Mouse (Mus musculus): ENCODE data around the gene Taok3. TPM values are rescaled to one million over a fixed set of nuclear protein-coding genes. Genes with fewer than 3 reads are reported as not detected.

Gene Taok3
- polyA plus RNA-seq, 1 experiment = 7.7 TPM

DNA sequence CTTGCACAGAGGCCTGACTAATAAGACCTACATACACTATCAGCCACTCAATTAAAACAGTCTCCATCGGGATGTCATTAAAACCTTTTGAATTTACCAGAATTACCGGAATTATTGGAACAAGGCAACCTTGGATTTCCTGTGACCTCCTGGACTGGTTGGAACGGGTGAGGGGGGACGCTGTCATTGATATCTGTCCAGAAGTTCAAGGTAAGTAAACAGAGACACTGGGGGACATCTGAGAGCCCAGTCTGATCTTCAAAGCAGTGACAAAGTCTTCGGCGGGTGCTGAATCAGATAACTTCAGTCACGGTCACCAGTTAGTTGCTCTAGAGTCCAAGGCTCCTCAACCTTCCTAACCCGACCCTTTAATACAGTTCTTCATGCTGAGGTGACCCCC is 175.1 kb downstream of the Taok3 start:
- Histone ChIP-seq H3K36me3 (ENCODE audit: control insufficient read depth, insufficient read depth) (no peaks in the 10 kb centered on the region), H3K4me2 (ENCODE audit: low read depth) (no peak overlapping the region), H3K4me3 (no peak overlapping the region), H3K27me3 (ENCODE audit: control insufficient read depth, insufficient read depth, insufficient read length) (no peaks in the 10 kb centered on the region), H3K79me2 (ENCODE audit: control insufficient read depth, insufficient read depth) (no peaks in the 10 kb centered on the region), H3ac (ENCODE audit: control insufficient read depth, insufficient read length) (no peak overlapping the region)
- TF ChIP-seq TCF3 (IDR thresholded peaks at IDR 0.05; ENCODE audit: insufficient read length, low read depth) = no peak
- TF ChIP-seq MAX (IDR thresholded peaks at IDR 0.05; ENCODE audit: low read depth) = no peak
- no peak for TF ChIP-seq SRF (IDR thresholded peaks at IDR 0.05; ENCODE audit: control insufficient read depth, insufficient read length, low read depth)
- no peak for TF ChIP-seq TCF12 (IDR thresholded peaks at IDR 0.05; ENCODE audit: insufficient read depth, poor library complexity, severe bottlenecking)
- no peak for TF ChIP-seq POLR2A (IDR thresholded peaks at IDR 0.05; ENCODE audit: insufficient read length, low read depth)
- TF ChIP-seq MYOD1 (IDR thresholded peaks at IDR 0.05; ENCODE audit: control insufficient read depth in 1 of 3, insufficient read length in 2 of 3, low read depth in 2 of 3) = no peak
- TF ChIP-seq POLR2AphosphoS2 (IDR thresholded peaks at IDR 0.05; ENCODE audit: insufficient read length, low read depth) = no peak
- TF ChIP-seq USF1 (IDR thresholded peaks at IDR 0.05; ENCODE audit: low read depth) = no peak
- TF ChIP-seq REST (IDR thresholded peaks at IDR 0.05; ENCODE audit: insufficient read depth, insufficient read length) = no peak
- TF ChIP-seq MYOG (IDR thresholded peaks at IDR 0.05; ENCODE audit: control insufficient read depth in 1 of 3, insufficient read depth in 1 of 3, insufficient read length in 2 of 3, low read depth in 2 of 3) = no peak
- TF ChIP-seq E2F4 (IDR thresholded peaks at IDR 0.05; ENCODE audit: insufficient read depth) = no peak
- no peak for TF ChIP-seq CEBPB (IDR thresholded peaks at IDR 0.05; ENCODE audit: insufficient read depth, poor library complexity, severe bottlenecking)

- Histone ChIP-seq H3K36me3 (ENCODE audit: control insufficient read depth, insufficient read depth) (no peaks in the 10 kb centered on the region), H3K4me2 (ENCODE audit: low read depth) (no peak overlapping the region), H3ac (ENCODE audit: control insufficient read depth, insufficient read length) (no peak overlapping the region), H3K4me3 (no peak overlapping the region), H3K27me3 (ENCODE audit: control insufficient read depth, insufficient read depth, insufficient read length) (no peaks in the 10 kb centered on the region), H3K79me2 (ENCODE audit: control insufficient read depth, insufficient read depth) (no peaks in the 10 kb centered on the region)
- TF ChIP-seq POLR2A (IDR thresholded peaks at IDR 0.05; ENCODE audit: insufficient read length, low read depth) (no peak), MYOD1 (IDR thresholded peaks at IDR 0.05; ENCODE audit: control insufficient read depth in 1 of 3, insufficient read length in 2 of 3, low read depth in 2 of 3) (no peak), CEBPB (IDR thresholded peaks at IDR 0.05; ENCODE audit: insufficient read depth, poor library complexity, severe bottlenecking) (no peak), E2F4 (IDR thresholded peaks at IDR 0.05; ENCODE audit: insufficient read depth) (no peak), MYOG (IDR thresholded peaks at IDR 0.05; ENCODE audit: control insufficient read depth in 1 of 3, insufficient read depth in 1 of 3, insufficient read length in 2 of 3, low read depth in 2 of 3) (no peak), SRF (IDR thresholded peaks at IDR 0.05; ENCODE audit: control insufficient read depth, insufficient read length, low read depth) (no peak), MAX (IDR thresholded peaks at IDR 0.05; ENCODE audit: low read depth) (no peak), USF1 (IDR thresholded peaks at IDR 0.05; ENCODE audit: low read depth) (no peak), REST (IDR thresholded peaks at IDR 0.05; ENCODE audit: insufficient read depth, insufficient read length) (no peak), TCF12 (IDR thresholded peaks at IDR 0.05; ENCODE audit: insufficient read depth, poor library complexity, severe bottlenecking) (no peak), POLR2AphosphoS2 (IDR thresholded peaks at IDR 0.05; ENCODE audit: insufficient read length, low read depth) (no peak), TCF3 (IDR thresholded peaks at IDR 0.05; ENCODE audit: insufficient read length, low read depth) (no peak)
These were observed 183.0 kb downstream of the Taok3 start for GRCm38 (mm10) chr5:117302899-117303298.

DNA sequence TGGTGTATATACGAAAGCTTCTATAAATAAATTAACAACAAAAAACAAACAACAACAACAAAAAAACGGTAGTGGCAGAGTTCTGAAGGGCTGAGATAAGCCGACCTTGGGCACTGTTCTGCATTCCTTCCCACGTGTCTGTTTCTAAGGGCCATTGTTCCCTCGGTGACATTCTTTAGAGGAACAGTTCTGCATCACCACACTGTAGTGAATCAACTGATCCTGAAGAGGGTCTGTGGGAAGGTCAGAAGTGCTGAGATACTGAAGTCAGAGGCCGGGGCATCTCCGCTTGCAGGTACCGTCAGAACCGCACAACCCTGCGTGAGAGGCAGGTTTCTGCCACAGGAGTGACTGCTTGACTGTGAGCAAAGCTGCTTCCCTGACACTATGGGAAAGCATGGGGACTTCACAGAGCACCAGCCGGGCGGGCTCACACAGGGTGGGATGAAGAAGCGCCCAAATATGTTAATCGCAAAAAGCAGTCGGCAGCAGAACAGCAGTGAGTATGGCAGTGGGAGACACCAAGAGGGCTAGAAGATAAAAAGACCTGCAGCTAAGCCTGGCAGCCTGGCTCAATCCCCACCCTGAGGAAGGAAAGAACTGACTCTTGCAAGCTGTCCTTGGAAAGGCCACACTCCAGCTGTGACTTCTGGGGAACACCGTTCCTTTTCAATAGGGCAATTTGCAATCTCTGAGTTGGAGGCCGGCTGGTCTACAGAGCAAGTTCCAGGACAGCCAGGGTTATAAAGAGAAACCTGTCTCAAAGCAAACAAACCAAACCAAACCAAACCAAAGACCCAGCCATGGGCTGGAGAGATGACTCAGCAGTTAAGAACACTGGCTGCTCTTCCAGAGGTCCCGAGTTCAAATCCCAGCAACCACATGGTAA is 184.0 kb downstream of the Taok3 start:
- H3K4me3 ChIP-seq = no peak overlapping the region
- H3K79me2 ChIP-seq (ENCODE audit: control insufficient read depth, insufficient read depth) = no peaks in the 10 kb centered on the region
- H3K27me3 ChIP-seq (ENCODE audit: control insufficient read depth, insufficient read depth, insufficient read length) = no peaks in the 10 kb centered on the region
- no peak overlapping the region for H3ac ChIP-seq (ENCODE audit: control insufficient read depth, insufficient read length)
- no peaks in the 10 kb centered on the region for H3K36me3 ChIP-seq (ENCODE audit: control insufficient read depth, insufficient read depth)
- TF ChIP-seq USF1 (IDR thresholded peaks at IDR 0.05; ENCODE audit: low read depth) = no peak
- TF ChIP-seq TCF3 (IDR thresholded peaks at IDR 0.05; ENCODE audit: insufficient read length, low read depth) = no peak
- no peak for TF ChIP-seq SRF (IDR thresholded peaks at IDR 0.05; ENCODE audit: control insufficient read depth, insufficient read length, low read depth)
- TF ChIP-seq POLR2A (IDR thresholded peaks at IDR 0.05; ENCODE audit: insufficient read length, low read depth) = no peak
- no peak for TF ChIP-seq E2F4 (IDR thresholded peaks at IDR 0.05; ENCODE audit: insufficient read depth)
- TF ChIP-seq MYOG (IDR thresholded peaks at IDR 0.05; ENCODE audit: control insufficient read depth in 1 of 3, insufficient read depth in 1 of 3, insufficient read length in 2 of 3, low read depth in 2 of 3) = no peak
- TF ChIP-seq MAX (IDR thresholded peaks at IDR 0.05; ENCODE audit: low read depth) = no peak
- no peak for TF ChIP-seq REST (IDR thresholded peaks at IDR 0.05; ENCODE audit: insufficient read depth, insufficient read length)
- no peak for TF ChIP-seq CEBPB (IDR thresholded peaks at IDR 0.05; ENCODE audit: insufficient read depth, poor library complexity, severe bottlenecking)
- TF ChIP-seq POLR2AphosphoS2 (IDR thresholded peaks at IDR 0.05; ENCODE audit: insufficient read length, low read depth) = no peak
- TF ChIP-seq TCF12 (IDR thresholded peaks at IDR 0.05; ENCODE audit: insufficient read depth, poor library complexity, severe bottlenecking) = no peak
- no peak for TF ChIP-seq MYOD1 (IDR thresholded peaks at IDR 0.05; ENCODE audit: control insufficient read depth in 1 of 3, insufficient read length in 2 of 3, low read depth in 2 of 3)
- no peak overlapping the region for H3K4me2 ChIP-seq (ENCODE audit: low read depth)

DNA sequence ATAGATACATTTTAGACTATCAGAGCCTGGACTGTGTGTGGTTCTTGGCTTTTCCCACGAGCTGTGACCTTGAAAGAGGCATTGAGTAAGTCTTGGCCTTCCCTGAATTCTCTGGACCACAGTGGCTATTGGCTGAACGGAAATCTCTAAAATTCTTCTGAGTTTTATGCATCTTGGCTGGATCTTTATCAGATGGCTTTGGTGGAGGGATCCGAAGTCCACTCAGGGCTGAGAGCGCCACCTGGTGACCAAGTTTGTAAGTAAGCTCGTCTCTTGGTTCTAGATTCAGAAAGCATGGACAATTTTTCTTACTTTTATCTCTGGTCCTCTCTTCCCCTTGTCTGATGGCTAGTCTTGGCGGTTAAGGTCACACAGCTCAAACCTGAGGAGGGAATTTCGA is 185.0 kb downstream of the Taok3 start:
- Histone ChIP-seq H3K27me3 (ENCODE audit: control insufficient read depth, insufficient read depth, insufficient read length) (no peaks in the 10 kb centered on the region), H3K4me2 (ENCODE audit: low read depth) (no peak overlapping the region), H3K4me3 (no peak overlapping the region), H3K36me3 (ENCODE audit: control insufficient read depth, insufficient read depth) (no peaks in the 10 kb centered on the region), H3ac (ENCODE audit: control insufficient read depth, insufficient read length) (no peak overlapping the region), H3K79me2 (ENCODE audit: control insufficient read depth, insufficient read depth) (no peaks in the 10 kb centered on the region)
- no peak for TF ChIP-seq E2F4 (IDR thresholded peaks at IDR 0.05; ENCODE audit: insufficient read depth)
- no peak for TF ChIP-seq POLR2A (IDR thresholded peaks at IDR 0.05; ENCODE audit: insufficient read length, low read depth)
- TF ChIP-seq USF1 (IDR thresholded peaks at IDR 0.05; ENCODE audit: low read depth) = no peak
- no peak for TF ChIP-seq MAX (IDR thresholded peaks at IDR 0.05; ENCODE audit: low read depth)
- TF ChIP-seq TCF3 (IDR thresholded peaks at IDR 0.05; ENCODE audit: insufficient read length, low read depth) = no peak
- TF ChIP-seq TCF12 (IDR thresholded peaks at IDR 0.05; ENCODE audit: insufficient read depth, poor library complexity, severe bottlenecking) = no peak
- no peak for TF ChIP-seq MYOD1 (IDR thresholded peaks at IDR 0.05; ENCODE audit: control insufficient read depth in 1 of 3, insufficient read length in 2 of 3, low read depth in 2 of 3)
- TF ChIP-seq REST (IDR thresholded peaks at IDR 0.05; ENCODE audit: insufficient read depth, insufficient read length) = no peak
- TF ChIP-seq MYOG (IDR thresholded peaks at IDR 0.05; ENCODE audit: control insufficient read depth in 1 of 3, insufficient read depth in 1 of 3, insufficient read length in 2 of 3, low read depth in 2 of 3) = no peak
- no peak for TF ChIP-seq POLR2AphosphoS2 (IDR thresholded peaks at IDR 0.05; ENCODE audit: insufficient read length, low read depth)
- TF ChIP-seq SRF (IDR thresholded peaks at IDR 0.05; ENCODE audit: control insufficient read depth, insufficient read length, low read depth) = no peak
- TF ChIP-seq CEBPB (IDR thresholded peaks at IDR 0.05; ENCODE audit: insufficient read depth, poor library complexity, severe bottlenecking) = no peak

Measured in myocyte (in vitro differentiated cells).